Mouse (Mus musculus) lung, embryonic 14.5 days (tissue): ENCODE measurements around the gene Sult1d1. TPM values are rescaled to one million over a fixed set of nuclear protein-coding genes. Genes with fewer than 3 reads are reported as not detected.
"Not testable (repeated sequence)": the region's sequence is repeated elsewhere in the genome, so short reads cannot be mapped to it uniquely, and the experiment has no call there.

ENCODE experiments used
- ATAC-seq: fragments of 200-750 bp; cut with Nextera tagmentation; 2 replicates; pipeline ENCODE4 v1.8.0; 2017; ENCODE audit warnings: mild to moderate bottlenecking, moderate TSS enrichment, moderate library complexity; ENCODE audit not compliant: insufficient read depth
- DNase-seq: peaks from one replicate; pipeline ENCODE4 v3.0.0-alpha.2; 2015
- H3K27ac ChIP-seq: fragments of 300-500 bp; sonication (generic); 2 replicates; pipeline ENCODE4 v1.5.1; 2014; ENCODE audit warnings: low read depth, mild to moderate bottlenecking, moderate library complexity
- H3K27me3 ChIP-seq: fragments of 300-500 bp; sonication (generic); 2 replicates; pipeline ENCODE4 v1.6.1; 2014; ENCODE audit warnings: low read length, control low read depth; ENCODE audit not compliant: insufficient read depth
- H3K36me3 ChIP-seq: fragments of 300-500 bp; sonication (generic); 2 replicates; pipeline ENCODE4 v1.6.1; 2014; ENCODE audit warnings: control low read depth; ENCODE audit not compliant: insufficient read depth
- H3K4me1 ChIP-seq: fragments of 300-500 bp; sonication (generic); 2 replicates; pipeline ENCODE4 v1.6.1; 2014; ENCODE audit warnings: antibody characterized with exemption, control low read depth; ENCODE audit not compliant: insufficient read depth
- H3K4me2 ChIP-seq: fragments of 300-500 bp; sonication (generic); 2 replicates; pipeline ENCODE4 v1.6.1; 2014; ENCODE audit warnings: mild to moderate bottlenecking
- H3K4me3 ChIP-seq: fragments of 300-500 bp; sonication (generic); 2 replicates; pipeline ENCODE4 v1.5.1; 2014; ENCODE audit warnings: low read depth, low read length
- H3K9ac ChIP-seq: fragments of 300-500 bp; sonication (generic); 2 replicates; pipeline ENCODE4 v1.6.1; 2014
- H3K9me3 ChIP-seq: fragments of 300-500 bp; sonication (generic); 2 replicates; pipeline ENCODE4 v1.6.1; 2016; ENCODE audit warnings: low read depth, low read length, control low read depth
- CTCF ChIP-seq: IDR thresholded peaks from 2 replicates; pipeline ENCODE4 v1.5.1; 2016; ENCODE audit warnings: antibody characterized with exemption, low read depth
- whole genome bisulfite sequencing: fragments of 180-500 bp; shearing (Covaris S2); extraction: QIAGEN DNeasy Blood & Tissue Kit; methylation state at CpG from one replicate; pipeline ENCODE4 v1.1.7; 2014; 5-methylcytosine and 5-hydroxymethylcytosine counted together
- microRNA-seq: library from miRNA; unstranded; fragments of <30 nt; microRNA quantifications from one replicate; pipeline ENCODE4, GENCODE M21; 2016; ENCODE audit warnings: borderline number of aligned reads
- polyA plus RNA-seq: library from polyadenylated mRNA; unstranded; fragments of >200 nt; fragmentation: Nextera tagmentation; extraction: Ambion mirVana; gene quantifications from 2 replicates; pipeline ENCODE4 v1.2.1, GENCODE M21; 2014

Sult1d1 gene
- polyA plus RNA-seq, 1 experiment from 2014 or later, result not detected

- 67% methylated on average over 2 of the region's 2 CpGs for WGBS
- H3K4me2 ChIP-seq, result no peak within 1 kb of the TSS
- no peaks in the 10 kb centered on the region for H3K36me3 ChIP-seq
- TF ChIP-seq CTCF, result no peak
- H3K27me3 ChIP-seq, result no peaks in the 10 kb centered on the region
- H3K27ac ChIP-seq, result no peak within 1 kb of the TSS
- H3K9ac ChIP-seq, result no peak within 1 kb of the TSS
- no peak for ATAC-seq
- no peak for DNase-seq
- H3K4me3 ChIP-seq, result no peak within 1 kb of the TSS
- no peaks in the 10 kb centered on the region for H3K9me3 ChIP-seq
- no peaks in the 10 kb centered on the region for H3K4me1 ChIP-seq
Observed at GRCm38 (mm10) chr5:87538111-87538510, 30.7 kb downstream of the Sult1d1 start, which contains the start of gene Sult1b1. Sult1b1 (minus strand) TSS chr5:87538195.

- Histone ChIP-seq H3K4me2 (no peak overlapping the region), H3K36me3 (no peaks in the 10 kb centered on the region), H3K27me3 (no peaks in the 10 kb centered on the region), H3K4me1 (no peaks in the 10 kb centered on the region), H3K9me3 (no peaks in the 10 kb centered on the region), H3K27ac (no peak overlapping the region), H3K4me3 (no peak overlapping the region), H3K9ac (no peak overlapping the region)
- no peak for ATAC-seq
- DNase-seq, result no peak
- 79% methylated on average over 4 of the region's 4 CpGs for WGBS
- TF ChIP-seq CTCF, result no peak
Observed at GRCm38 (mm10) chr5:87535994-87536644, 32.7 kb downstream of the Sult1d1 start.

- WGBS, result 52% methylated on average over 2 of the region's 2 CpGs
- no peak for ATAC-seq
- no peaks in the 10 kb centered on the region for H3K27me3 ChIP-seq
- no peak overlapping the region for H3K9ac ChIP-seq
- no peaks in the 10 kb centered on the region for H3K9me3 ChIP-seq
- no peak overlapping the region for H3K4me3 ChIP-seq
- no peak for DNase-seq
- H3K4me2 ChIP-seq, result no peak overlapping the region
- TF ChIP-seq CTCF, result no peak
- H3K36me3 ChIP-seq, result no peaks in the 10 kb centered on the region
- no peaks in the 10 kb centered on the region for H3K4me1 ChIP-seq
- no peak overlapping the region for H3K27ac ChIP-seq
Observed at GRCm38 (mm10) chr5:87532288-87532687, 36.5 kb downstream of the Sult1d1 start.

- not testable (repeated sequence) for H3K27me3 ChIP-seq, DNase-seq, H3K9me3 ChIP-seq, H3K4me1 ChIP-seq, H3K4me2 ChIP-seq, H3K27ac ChIP-seq, H3K9ac ChIP-seq, ATAC-seq, H3K4me3 ChIP-seq, H3K36me3 ChIP-seq
- WGBS, result 78% methylated on average over 2 of the region's 2 CpGs
Observed at GRCm38 (mm10) chr5:87523561-87523960, 45.3 kb downstream of the Sult1d1 start.

GRCm38 (mm10) chr5:87505776-87506458, 62.9 kb downstream of the Sult1d1 start:
- TF ChIP-seq CTCF, result no peak
- no peak overlapping the region for H3K4me2 ChIP-seq
- H3K4me1 ChIP-seq, result no peaks in the 10 kb centered on the region
- ATAC-seq, result no peak
- no peak overlapping the region for H3K4me3 ChIP-seq
- no peak for DNase-seq
- H3K9me3 ChIP-seq, result no peaks in the 10 kb centered on the region
- no peak overlapping the region for H3K27ac ChIP-seq
- WGBS, result 54% methylated on average over 4 of the region's 4 CpGs
- H3K27me3 ChIP-seq, result no peaks in the 10 kb centered on the region
- H3K9ac ChIP-seq, result no peak overlapping the region
- H3K36me3 ChIP-seq, result no peaks in the 10 kb centered on the region

Small RNA genes within 50 kb of the gene (microRNA-seq; reads per million reads assigned to microRNA genes)
- gene Mir3969, result not detected

Other genes starting within 250 kb of the Sult1d1 start
- gene Ugt2a3, start 231.8 kb downstream of the Sult1d1 start, polyA plus RNA-seq, result not detected in 2 replicates
- gene Ugt2b38, start 144.8 kb downstream of the Sult1d1 start, polyA plus RNA-seq, result not detected in 2 replicates
- not detected in 2 replicates for gene Ugt2a2, start 86.8 kb downstream of the Sult1d1 start, polyA plus RNA-seq
- gene Gm43638, start 82.2 kb downstream of the Sult1d1 start, polyA plus RNA-seq, result not detected in 2 replicates
- not detected in 2 replicates for gene Ugt2a1, start 78.2 kb downstream of the Sult1d1 start, polyA plus RNA-seq
- gene Sult1b1, start 30.8 kb downstream of the Sult1d1 start, polyA plus RNA-seq, result not detected in 2 replicates
- not detected in 2 replicates for gene Sult1e1, start 22.6 kb upstream of the Sult1d1 start, polyA plus RNA-seq
- not detected in 2 replicates for gene Csn1s1, start 97.2 kb upstream of the Sult1d1 start, polyA plus RNA-seq
- gene Csn2, start 130.6 kb upstream of the Sult1d1 start, polyA plus RNA-seq, result not detected in 2 replicates
- gene Csn1s2a, start 205.5 kb upstream of the Sult1d1 start, polyA plus RNA-seq, result not detected in 2 replicates
- gene Csn1s2b, start 239.1 kb upstream of the Sult1d1 start, polyA plus RNA-seq, result not detected in 2 replicates